Mouse (Mus musculus): Measurements from ENCODE around the gene Fry.

DNA sequence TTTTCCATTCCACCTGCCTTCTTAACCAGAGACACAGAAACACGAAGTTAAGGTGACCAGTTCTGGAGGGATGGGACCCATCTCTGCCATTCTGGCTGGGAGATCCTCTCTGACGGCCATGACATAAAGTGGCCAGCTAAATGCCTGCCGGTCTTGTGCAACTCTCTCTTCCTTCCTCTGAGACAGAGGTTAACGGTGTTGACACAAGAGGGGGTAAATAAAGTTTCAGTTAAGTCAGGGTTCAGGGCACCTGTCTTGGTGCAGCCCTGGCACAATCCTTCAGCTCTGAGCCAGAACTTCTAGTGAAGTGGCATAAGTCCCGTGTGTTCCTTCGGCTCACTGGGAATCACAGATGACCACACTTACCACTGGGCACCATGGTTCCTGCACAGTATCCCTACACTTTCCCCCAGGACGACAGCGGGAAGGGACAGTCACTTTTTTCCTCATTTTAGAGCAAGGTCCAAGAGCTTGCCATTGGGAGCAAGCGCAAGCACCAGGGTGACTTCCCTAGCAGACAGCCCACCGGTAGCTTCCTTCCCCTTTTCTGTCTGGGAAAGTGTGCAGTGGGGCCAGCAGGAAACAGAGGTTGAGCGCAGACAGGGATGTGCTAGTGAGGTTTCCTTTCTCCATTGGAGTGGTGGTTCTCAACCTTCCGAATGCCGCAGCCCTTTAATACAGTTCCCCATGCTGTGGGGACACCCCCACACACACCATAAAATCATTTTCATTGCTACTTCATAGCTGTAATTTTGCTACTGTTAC lies 58.0 kb downstream of the Fry start:
- no peak for TF ChIP-seq POLR2AphosphoS2 (IDR thresholded peaks at IDR 0.05; ENCODE audit: insufficient read length, low read depth)
- no peak for TF ChIP-seq POLR2A (IDR thresholded peaks at IDR 0.05; ENCODE audit: insufficient read length, low read depth)
- TF ChIP-seq MYOD1 (IDR thresholded peaks at IDR 0.05; ENCODE audit: control insufficient read depth in 1 of 3, insufficient read length in 2 of 3, low read depth in 2 of 3), result no peak
- no peak for TF ChIP-seq USF1 (IDR thresholded peaks at IDR 0.05; ENCODE audit: low read depth)
- no peak for TF ChIP-seq MAX (IDR thresholded peaks at IDR 0.05; ENCODE audit: low read depth)
- no peak for TF ChIP-seq TCF12 (IDR thresholded peaks at IDR 0.05; ENCODE audit: insufficient read depth, poor library complexity, severe bottlenecking)
- TF ChIP-seq REST (IDR thresholded peaks at IDR 0.05; ENCODE audit: insufficient read depth, insufficient read length), result no peak
